Mouse (Mus musculus): ENCODE measurements around the gene Ccdc33.

Ccdc33 gene

GRCm38 (mm10) chr9:58008336-58009014 lies 110.1 kb downstream of the Ccdc33 start:
- no peak for DNase-seq

DNA sequence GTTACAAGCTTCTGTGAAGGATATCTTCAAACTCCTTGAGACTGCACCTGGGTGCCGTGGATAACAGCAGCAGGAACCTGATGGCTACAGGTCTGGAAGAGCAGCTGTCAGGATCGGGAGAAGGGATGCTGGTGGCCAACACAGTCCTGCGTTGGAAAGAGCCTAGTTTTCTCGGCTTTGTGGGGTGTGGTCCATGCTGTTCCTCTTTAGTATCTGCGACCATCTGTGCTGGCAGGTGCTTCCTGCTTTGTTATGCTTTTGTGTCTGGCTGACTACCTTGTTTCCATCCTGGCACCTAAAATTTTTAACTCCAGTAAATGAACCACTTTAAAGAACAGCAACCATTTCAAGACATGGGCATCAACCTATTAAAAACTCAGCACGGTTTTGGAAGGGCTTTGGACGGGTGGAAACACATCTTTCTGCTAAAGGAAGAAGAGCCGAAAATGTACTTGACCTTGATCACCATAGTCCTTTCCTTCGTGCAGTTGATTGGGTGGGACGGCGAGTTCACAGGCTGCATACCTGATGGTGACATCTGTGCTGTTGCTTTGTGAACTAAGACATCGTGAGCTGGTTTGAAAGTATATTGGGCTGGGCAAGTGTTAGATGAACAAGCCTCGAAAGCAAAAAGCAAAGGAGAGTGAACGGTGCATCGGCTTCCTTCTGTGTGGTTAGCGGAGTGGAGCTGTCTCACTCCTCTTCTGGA lies 112.7 kb downstream of the Ccdc33 start, which contains the start of gene Cyp11a1:
Gene Cyp11a1, plus strand, starts transcription at position 659 of the 709 bp plus-strand sequence.
- peak in 1 of 2 experiments; percentile 21 for DNase-seq

- DNase-seq: no peak
Observed at GRCm38 (mm10) chr9:58003272-58003671, 115.4 kb downstream of the Ccdc33 start.

- DNase-seq: no peak
Observed at GRCm38 (mm10) chr9:57999676-58000075, 118.9 kb downstream of the Ccdc33 start.

GRCm38 (mm10) chr9:57998685-57999084 lies 119.9 kb downstream of the Ccdc33 start:
- peak in 1 of 2 experiments; percentile 20 for DNase-seq

- peak in 1 of 2 experiments; percentile 50 for DNase-seq
Observed at GRCm38 (mm10) chr9:57998032-57998659, 120.5 kb downstream of the Ccdc33 start.

DNA sequence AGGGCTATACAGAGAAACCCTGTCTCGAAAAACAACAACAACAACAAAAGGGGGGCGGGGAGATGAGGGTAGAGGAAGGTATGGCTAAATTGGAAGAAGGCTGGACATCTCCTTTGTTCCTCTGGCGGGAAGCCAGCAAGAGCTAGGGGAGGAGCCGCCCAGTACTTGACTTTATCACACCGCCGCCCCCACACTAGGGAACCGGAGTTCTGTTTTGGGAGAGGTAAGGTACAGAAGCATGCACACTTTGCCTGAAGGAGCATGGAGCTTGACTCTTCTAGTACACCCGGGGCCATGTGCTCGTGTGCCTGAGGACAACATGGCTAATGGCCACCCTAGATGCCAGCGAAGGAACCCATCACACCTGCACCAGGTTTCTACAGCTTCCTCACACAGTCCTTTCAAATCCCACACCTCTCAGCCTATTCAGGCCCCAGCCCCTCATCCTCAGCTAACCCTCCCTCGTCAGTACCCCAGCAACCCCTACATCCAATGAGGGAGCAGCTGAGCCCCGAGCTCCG lies 121.1 kb downstream of the Ccdc33 start:
- peak; percentile 87 to 91 for DNase-seq

DNA sequence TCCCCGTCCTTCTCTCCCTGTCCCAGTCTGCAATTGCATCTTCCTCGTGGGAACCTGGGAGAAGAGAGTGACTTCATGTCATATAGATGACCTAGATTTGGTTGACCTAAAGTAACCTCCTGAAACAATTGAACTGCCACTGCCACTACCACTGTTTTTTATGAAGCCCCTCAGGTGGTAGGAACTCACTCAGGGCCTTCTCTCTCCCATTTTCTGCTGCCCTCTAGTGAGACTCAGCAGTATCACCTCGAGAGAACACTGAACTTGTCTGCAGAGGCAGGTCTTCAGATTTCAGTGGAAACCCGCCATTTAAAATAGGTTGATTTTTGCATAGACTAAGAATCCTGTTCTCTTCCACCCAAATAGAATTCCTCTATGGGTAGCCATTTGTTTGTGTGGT lies 123.3 kb downstream of the Ccdc33 start:
- DNase-seq: peak in 1 of 2 experiments; percentile 63

GRCm38 (mm10) chr9:57992781-57993591 lies 125.6 kb downstream of the Ccdc33 start:
- peak in 1 of 2 experiments; percentile 17 for DNase-seq

GRCm38 (mm10) chr9:57992060-57992459 lies 126.6 kb downstream of the Ccdc33 start:
- DNase-seq: peak in 1 of 2 experiments; percentile 31

DNA sequence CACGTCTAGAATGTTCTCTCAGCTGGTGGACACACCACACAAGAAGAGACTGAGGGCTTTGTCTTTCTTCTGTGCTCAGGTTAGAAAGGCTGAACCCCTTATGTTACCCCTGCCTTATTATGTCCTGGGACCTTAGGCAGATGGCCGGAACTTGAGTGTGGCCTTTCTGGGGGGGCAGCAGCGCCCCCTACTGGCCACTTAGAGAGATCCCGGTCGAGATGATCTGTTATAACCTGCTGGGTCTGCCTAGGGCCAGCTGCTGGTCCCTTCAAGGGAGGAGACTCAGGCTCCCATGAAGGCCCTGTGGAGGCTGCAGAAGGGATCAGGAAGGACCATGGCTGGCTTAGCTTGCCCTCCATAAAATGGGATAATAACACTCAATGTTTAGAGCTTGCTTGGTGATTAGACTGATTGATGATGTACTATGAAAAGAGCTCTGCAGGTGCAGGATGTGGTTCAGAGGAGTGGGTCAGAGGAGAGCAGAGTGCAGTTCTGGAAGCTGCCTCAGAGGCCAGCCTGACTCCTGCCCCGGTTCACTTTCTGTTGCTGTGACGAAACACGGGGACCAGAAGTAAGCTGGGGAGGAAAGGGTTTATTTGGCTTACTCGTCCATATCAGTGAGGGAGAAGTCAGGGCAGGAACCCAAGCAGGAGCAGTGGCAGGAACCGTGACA lies 128.0 kb downstream of the Ccdc33 start:
- DNase-seq: peak in 1 of 2 experiments; percentile 54

GRCm38 (mm10) chr9:57989309-57989708 lies 129.3 kb downstream of the Ccdc33 start:
- peak in 1 of 2 experiments; percentile 14 for DNase-seq

DNA sequence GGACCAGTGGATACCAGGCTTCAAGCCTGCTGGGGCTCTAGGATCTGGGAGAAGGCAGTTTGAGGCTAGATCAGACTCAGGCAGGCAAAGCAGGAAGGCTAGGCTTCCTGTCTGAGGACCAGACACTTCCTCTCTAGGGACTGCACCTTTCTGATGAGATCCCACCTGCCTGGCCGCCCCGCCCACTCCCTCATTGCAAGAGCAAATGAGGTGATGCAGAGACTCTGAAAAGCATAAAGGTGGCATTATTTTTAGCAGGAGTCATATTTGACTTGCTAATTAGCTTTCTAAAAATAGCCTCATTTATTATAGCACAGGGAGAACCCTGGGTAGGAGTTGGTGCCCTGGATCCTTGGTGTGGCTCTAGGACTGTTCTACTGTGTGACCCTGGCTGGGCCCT lies 130.5 kb downstream of the Ccdc33 start:
- no peak for DNase-seq

DNA sequence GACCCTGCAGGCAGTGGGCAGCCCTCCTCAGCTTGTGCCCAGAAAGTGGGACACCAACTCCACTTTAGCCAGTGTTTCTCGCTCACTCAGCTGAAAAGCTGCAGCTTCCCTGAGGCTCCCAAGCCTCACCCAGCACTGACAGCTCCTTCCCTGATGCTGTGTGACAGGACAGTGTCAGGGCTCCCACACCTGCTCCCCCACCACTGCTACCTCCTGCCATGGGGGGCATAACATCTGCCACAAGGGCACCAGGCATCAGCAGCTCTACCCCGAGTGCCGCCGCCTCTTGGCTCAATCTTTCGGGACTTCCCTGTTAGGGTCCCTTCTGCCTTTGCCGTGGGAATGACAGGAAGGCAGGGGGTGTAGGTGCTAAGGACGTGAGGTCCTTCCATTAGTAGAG lies 132.3 kb downstream of the Ccdc33 start:
- no peak for DNase-seq

- DNase-seq: no peak
Observed at GRCm38 (mm10) chr9:57985304-57985703, 133.3 kb downstream of the Ccdc33 start.

DNA sequence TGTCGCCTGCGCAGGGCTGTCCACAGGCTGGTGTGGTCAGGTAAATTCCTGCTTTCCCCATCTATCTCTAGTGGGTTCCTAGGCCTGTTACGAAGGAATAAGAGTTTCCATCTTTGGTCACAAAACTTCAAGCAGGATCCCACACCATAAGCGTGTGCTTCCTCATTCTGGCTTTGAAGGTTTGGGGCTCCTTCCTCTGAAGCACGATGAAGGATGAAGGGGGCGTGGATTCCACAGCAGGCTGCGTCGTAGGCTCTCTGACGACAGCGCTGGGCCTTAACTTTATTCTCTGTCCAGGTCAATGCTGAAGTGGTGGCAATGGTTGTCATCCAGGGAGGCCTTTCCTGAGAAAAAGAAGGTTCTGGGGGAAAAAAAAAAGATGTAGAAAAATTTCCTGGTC lies 138.1 kb downstream of the Ccdc33 start:
- DNase-seq: peak in 1 of 2 experiments; percentile 40

DNA sequence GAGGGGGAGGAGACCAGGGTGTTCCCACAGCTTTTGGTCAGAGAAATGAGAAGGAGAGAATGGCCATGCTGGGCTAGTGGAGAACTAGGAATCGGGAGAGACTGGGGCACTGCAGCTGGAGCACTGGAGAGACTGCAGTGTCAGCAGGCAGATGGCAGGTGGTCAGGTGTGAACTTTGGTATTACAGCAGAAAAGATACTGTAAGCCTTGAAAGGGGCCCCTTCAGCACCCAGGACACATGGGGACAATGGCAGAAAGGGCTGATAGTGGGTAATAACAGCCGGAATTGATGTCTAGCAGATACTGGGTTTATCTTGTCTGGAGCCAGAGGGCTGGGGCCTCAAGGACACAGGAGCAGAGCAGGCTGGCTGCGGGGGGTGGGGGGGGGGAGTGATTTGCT lies 139.8 kb downstream of the Ccdc33 start:
- peak in 1 of 2 experiments; percentile 4 for DNase-seq

All from thymus, adult 18-20 months (tissue).